Mouse (Mus musculus) small intestine, adult 10 weeks (tissue): Measurements from ENCODE around the gene Ndufa10. TPM values are rescaled to one million over a fixed set of nuclear protein-coding genes. Genes with fewer than 3 reads are reported as not detected.

Experiments
- polyA plus RNA-seq: library from polyadenylated mRNA; stranded (reverse); fragments of 350-450 nt; fragmentation: Illumina TruSeq; extraction: RNeasy Lipid Tissue Mini Kit (QIAGEN cat#74804); gene quantifications from one replicate; pipeline ENCODE4 v1.2.3, GENCODE M21; 2014; ENCODE audit warnings: low replicate concordance

The Ndufa10 gene
- polyA plus RNA-seq, result 149 TPM

DNA sequence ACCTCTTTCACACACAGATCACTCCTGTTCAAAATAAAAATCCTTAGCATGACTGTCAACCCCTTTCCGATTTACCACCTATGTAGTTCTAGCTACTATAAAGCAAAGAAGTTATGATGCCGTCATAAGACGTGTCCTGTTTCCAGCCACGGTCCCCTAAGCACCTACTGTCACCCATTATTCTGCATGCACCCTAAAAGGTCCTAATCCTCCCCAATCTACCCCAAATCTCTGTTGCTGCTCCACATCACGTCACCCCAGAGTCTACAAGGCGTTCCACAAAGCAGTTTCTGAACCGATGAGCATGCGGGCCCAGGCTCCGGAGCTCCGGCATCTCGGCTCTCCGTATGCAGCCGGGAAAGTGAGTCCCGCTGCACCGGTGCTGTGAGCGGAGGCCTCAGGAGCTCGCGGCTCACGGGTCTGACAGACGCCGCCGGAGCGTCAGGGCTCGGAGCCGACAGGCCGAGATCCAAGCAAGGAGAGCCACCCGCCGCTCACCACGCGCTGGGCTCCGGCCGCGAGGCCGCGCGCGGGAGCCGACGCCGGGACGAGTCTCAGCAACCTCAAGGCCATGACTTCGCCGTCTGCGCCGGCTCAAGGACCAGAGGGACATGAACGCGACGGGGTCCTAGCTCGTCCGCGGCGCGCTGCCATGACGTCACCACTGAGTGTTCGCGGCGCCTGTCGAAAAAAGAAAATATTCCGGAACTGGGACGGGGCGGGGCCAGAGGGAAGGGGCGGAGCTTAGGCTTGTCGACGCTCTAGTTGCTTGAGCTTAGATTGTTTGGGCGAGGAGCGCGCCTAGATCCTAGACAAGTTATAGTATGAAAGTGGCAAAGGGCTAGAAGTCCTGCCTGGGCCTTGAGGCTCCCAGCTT lies at the start of gene Ndufa10:
TSS of gene Ndufa10 (minus strand) at position 696 of the 877 bp plus-strand sequence.

GRCm38 (mm10) chr1:92518561-92518960 lies 44.9 kb upstream of the Ndufa10 start, which contains the start of gene Olfr1414:
TSS of gene Olfr1414 (minus strand) at chr1:92518661.

DNA sequence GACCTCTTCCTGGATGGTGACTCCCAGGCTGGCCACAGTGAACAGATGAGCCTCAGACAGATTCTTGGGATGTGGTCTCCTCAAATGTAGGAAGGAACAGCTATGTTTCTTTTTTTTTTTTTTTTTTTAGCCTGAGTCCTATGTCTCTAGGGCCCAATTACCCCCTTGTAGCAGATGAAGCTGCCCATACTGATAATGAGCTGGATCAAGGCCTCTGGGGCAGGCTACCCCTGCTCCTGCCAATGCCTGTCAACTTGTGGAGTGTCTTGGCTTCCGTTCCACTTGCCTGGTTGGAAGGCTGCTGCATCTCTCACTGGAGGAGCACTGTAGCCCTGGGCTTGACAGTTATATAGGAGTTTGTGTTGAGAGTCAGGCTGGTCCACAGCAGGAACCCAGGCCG lies 22.3 kb upstream of the Ndufa10 start, which contains the start of gene Olfr1415:
TSS of gene Olfr1415 (minus strand) at position 101 of the 400 bp plus-strand sequence.

DNA sequence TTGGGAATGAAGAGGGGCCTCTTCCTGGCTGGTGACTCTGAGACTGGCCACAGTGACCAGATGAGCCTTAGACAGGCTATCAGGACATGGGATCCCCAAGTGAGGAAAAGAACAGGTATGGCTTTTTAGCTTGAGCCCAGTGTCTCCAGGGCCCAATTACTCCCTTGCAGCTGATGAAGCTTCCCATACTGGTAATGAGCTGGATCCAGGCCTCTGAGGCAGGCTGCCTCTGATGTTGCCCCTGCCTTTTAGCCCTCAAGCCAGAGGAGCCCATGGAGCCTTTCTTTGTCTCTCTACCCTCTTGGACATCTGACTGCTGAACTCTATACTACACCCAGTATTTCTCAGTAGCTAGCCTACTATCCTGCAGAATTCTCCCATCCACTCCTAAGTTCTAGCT lies 11.4 kb upstream of the Ndufa10 start, which contains the start of gene Olfr1416:
TSS of gene Olfr1416 (minus strand) at position 101 of the 400 bp plus-strand sequence.

Other genes starting within 250 kb of the Ndufa10 start
- not detected for gene Olfr1416, start 11.3 kb upstream of the Ndufa10 start, polyA plus RNA-seq
- gene Olfr1415, start 22.2 kb upstream of the Ndufa10 start, polyA plus RNA-seq, result not detected
- gene Olfr1414, start 44.8 kb upstream of the Ndufa10 start, polyA plus RNA-seq, result not detected
- not detected for gene Olfr1413, start 97.5 kb upstream of the Ndufa10 start, polyA plus RNA-seq
- not detected for gene Olfr1412, start 111.9 kb upstream of the Ndufa10 start, polyA plus RNA-seq
- not detected for gene Olfr1411, start 120.6 kb upstream of the Ndufa10 start, polyA plus RNA-seq
- gene Olfr1410, start 131.9 kb upstream of the Ndufa10 start, polyA plus RNA-seq, result not detected
- not detected for gene Olfr12, start 143.9 kb upstream of the Ndufa10 start, polyA plus RNA-seq
- 35.3 TPM for gene Cops9, start 168.1 kb upstream of the Ndufa10 start, polyA plus RNA-seq
- gene Otos, start 175.0 kb upstream of the Ndufa10 start, polyA plus RNA-seq, result not detected